Mouse (Mus musculus) CH12.LX (cell line): Measurements from ENCODE around the gene 4931440F15Rik.

Source experiments
- CTCF ChIP-seq, 2 experiments: IDR thresholded peaks in 1 of 2; conservative IDR thresholded peaks in 1 of 2; 2 replicates each; pipeline ENCODE4 v1.5.1; 2011 to 2012; ENCODE audit warnings: low read depth in 2 of 2, low read length in 2 of 2, improper control_type of control experiment in 1 of 2, inconsistent platforms in 1 of 2, mild to moderate bottlenecking in 1 of 2, moderate library complexity in 1 of 2
- MYC ChIP-seq: IDR thresholded peaks from 2 replicates; pipeline ENCODE4 v1.6.1; 2011; ENCODE audit warnings: low read depth, mild to moderate bottlenecking, improper control_type of control experiment, low read length
- PAX5 ChIP-seq: IDR thresholded peaks from 2 replicates; pipeline ENCODE4 v1.6.1; 2012; ENCODE audit warnings: low read length, inconsistent platforms, mixed read lengths
- USF1 ChIP-seq: IDR thresholded peaks from 2 replicates; pipeline ENCODE4 v1.6.1; 2014; ENCODE audit warnings: low read depth, mild to moderate bottlenecking, inconsistent platforms, low read length, improper control_type of control experiment
- ZC3H11A ChIP-seq: IDR thresholded peaks from 2 replicates; pipeline ENCODE4 v1.6.1; 2012; ENCODE audit warnings: low read depth, mild to moderate bottlenecking, inconsistent platforms, low read length, improper control_type of control experiment
- ZMIZ1 ChIP-seq: IDR thresholded peaks from 2 replicates; pipeline ENCODE4 v1.6.1; 2012; ENCODE audit warnings: low read depth, mild to moderate bottlenecking, inconsistent platforms, low read length, improper control_type of control experiment
- ZNF384 ChIP-seq: IDR thresholded peaks from 2 replicates; pipeline ENCODE4 v1.6.1; 2012; ENCODE audit warnings: low read depth, low read length, improper control_type of control experiment, inconsistent platforms

GRCm38 (mm10) chr11:29808981-29809589 lies 16.4 kb downstream of the 4931440F15Rik start:
- TF ChIP-seq CTCF (conservative IDR thresholded peaks at IDR 0.05 in 1 of 2, IDR thresholded peaks at IDR 0.05 in 1 of 2; ENCODE audit: low read depth in 2 of 2, low read length in 2 of 2) (no peak), MYC (no peak), ZC3H11A (no peak), ZNF384 (no peak), PAX5 (no peak), USF1 (no peak), ZMIZ1 (no peak)
